Mouse (Mus musculus) megakaryocyte, embryonic 14.5 days (primary cell): ENCODE measurements at regions not wholly inside any gene's neighbourhood (a gene's known extent, or its start where the extent isn't known, plus 50 kb on each side); places are given as distances from the start of the nearest gene placed in this dataset.

ENCODE experiments used
- FLI1 ChIP-seq: IDR thresholded peaks from 2 replicates; pipeline ENCODE4 v1.6.1; 2012; ENCODE audit warnings: low read length, inconsistent platforms, mixed read lengths
- GATA1 ChIP-seq: IDR thresholded peaks from 3 replicates; pipeline ENCODE4 v1.6.1; 2012; ENCODE audit warnings: mixed read lengths, low read length, inconsistent platforms, borderline replicate concordance

DNA sequence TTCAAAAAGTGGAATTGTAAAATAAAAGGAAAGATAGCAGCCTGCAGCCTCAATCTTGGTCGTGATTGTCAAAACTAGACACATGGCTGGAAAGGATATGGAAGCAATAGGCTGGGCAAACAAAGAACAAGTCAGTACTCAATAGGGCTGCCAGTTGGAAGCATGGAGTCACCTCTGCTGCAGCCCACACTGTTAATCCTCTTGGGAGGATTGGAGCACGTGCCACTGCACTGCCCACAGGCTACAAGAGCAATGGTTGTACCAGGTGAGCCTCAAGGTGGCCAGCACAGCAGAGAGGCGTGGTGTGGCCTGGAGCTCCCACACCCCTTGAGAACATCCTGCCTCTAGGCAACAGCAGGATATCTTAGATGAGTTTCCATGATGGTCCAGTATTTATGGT lies 55.7 kb upstream of the Grik2 start:
- no peak for TF ChIP-seq GATA1
- TF ChIP-seq FLI1, result no peak
